Mouse (Mus musculus) limb, embryonic 13.5 days (tissue): ENCODE data around the gene Timmdc1. TPM values are rescaled to one million over a fixed set of nuclear protein-coding genes. Genes with fewer than 3 reads are reported as not detected.

Source experiments
- ATAC-seq: fragments of 200-750 bp; cut with Nextera tagmentation; 2 replicates; pipeline ENCODE4 v1.8.0; 2017; ENCODE audit warnings: low read depth, moderate number of reproducible peaks, moderate TSS enrichment; ENCODE audit not compliant: low FRiP score
- H3K27ac ChIP-seq: fragments of 300-500 bp; sonication (generic); 2 replicates; pipeline ENCODE4 v1.5.1; 2015; ENCODE audit warnings: inconsistent platforms, mild to moderate bottlenecking, moderate library complexity
- H3K27me3 ChIP-seq: fragments of 300-500 bp; sonication (generic); 2 replicates; pipeline ENCODE4 v1.6.1; 2015; ENCODE audit warnings: mild to moderate bottlenecking, inconsistent platforms
- H3K36me3 ChIP-seq: fragments of 300-500 bp; sonication (generic); 2 replicates; pipeline ENCODE4 v1.6.1; 2015; ENCODE audit warnings: inconsistent platforms, mild to moderate bottlenecking, moderate library complexity
- H3K4me1 ChIP-seq: fragments of 300-500 bp; sonication (generic); 2 replicates; pipeline ENCODE4 v1.6.1; 2015; ENCODE audit warnings: inconsistent platforms
- H3K4me2 ChIP-seq: fragments of 300-500 bp; sonication (generic); replicated peaks from 2 replicates; pipeline ENCODE4 v1.6.1; 2015; ENCODE audit warnings: inconsistent platforms, mild to moderate bottlenecking, moderate library complexity
- H3K4me3 ChIP-seq: fragments of 300-500 bp; sonication (generic); 2 replicates; pipeline ENCODE4 v1.5.1; 2015; ENCODE audit warnings: moderate library complexity, mild to moderate bottlenecking, inconsistent platforms
- H3K9ac ChIP-seq: fragments of 300-500 bp; sonication (generic); 2 replicates; pipeline ENCODE4 v1.6.1; 2015; ENCODE audit warnings: mild to moderate bottlenecking, inconsistent platforms
- H3K9me3 ChIP-seq: fragments of 300-500 bp; sonication (generic); 2 replicates; pipeline ENCODE4 v1.6.1; 2016; ENCODE audit warnings: inconsistent platforms
- WGBS: fragments of 180-500 bp; shearing (Covaris S2); methylation state at CpG from one replicate; pipeline ENCODE4 v1.1.7; 2015; 5-methylcytosine and 5-hydroxymethylcytosine counted together
- polyA plus RNA-seq: library from polyadenylated mRNA; unstranded; fragments of >200 nt; fragmentation: Nextera tagmentation; extraction: Ambion mirVana; gene quantifications from 2 replicates; pipeline ENCODE4 v1.2.1, GENCODE M21; 2015

Timmdc1 gene
- 28.4 and 30.8 TPM in 2 replicates for polyA plus RNA-seq

GRCm38 (mm10) chr16:38522129-38523084, at the start of gene Timmdc1:
Timmdc1 (minus strand) TSS chr16:38522663.
- peaks cover 11% of the 10 kb centered on the region for H3K4me1 ChIP-seq
- H3K27ac ChIP-seq = peak within 1 kb of the TSS; percentile 92
- peaks cover 45% of the 10 kb centered on the region for H3K36me3 ChIP-seq
- ATAC-seq = peak; percentile 97
- WGBS = under 1% methylated on average over 72 of the region's 73 CpGs
- no peaks in the 10 kb centered on the region for H3K27me3 ChIP-seq
- no peaks in the 10 kb centered on the region for H3K9me3 ChIP-seq
- H3K4me2 ChIP-seq = peak within 1 kb of the TSS; percentile 68
- peak within 1 kb of the TSS; percentile 95 for H3K9ac ChIP-seq
- H3K4me3 ChIP-seq = peak within 1 kb of the TSS; percentile 95

DNA sequence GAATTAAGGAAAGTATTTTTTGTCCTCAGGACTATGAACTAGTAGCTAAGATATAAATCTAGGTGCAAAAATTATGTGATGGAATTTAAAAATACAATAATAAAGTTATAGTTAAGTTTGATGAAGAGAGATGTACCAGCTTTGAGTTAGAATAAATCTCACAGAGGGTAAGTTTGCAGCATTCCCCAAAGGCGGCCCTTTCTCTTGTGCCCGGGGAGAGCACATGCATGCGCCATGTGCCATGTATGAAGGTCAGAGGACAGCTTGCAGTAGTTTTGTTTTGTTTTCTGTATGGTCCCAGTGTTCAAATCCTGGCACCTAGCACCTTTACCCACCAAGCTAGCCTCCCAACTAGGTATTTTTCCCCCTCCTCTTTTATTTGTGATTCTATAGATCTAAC, 49.0 kb upstream of the Timmdc1 start:
- no peaks in the 10 kb centered on the region for H3K9me3 ChIP-seq
- H3K27ac ChIP-seq = no peak overlapping the region
- ATAC-seq = no peak
- H3K4me3 ChIP-seq = no peak overlapping the region
- no peaks in the 10 kb centered on the region for H3K27me3 ChIP-seq
- WGBS = 93% methylated on average over 3 of the region's 3 CpGs
- H3K36me3 ChIP-seq = peaks cover 82% of the 10 kb centered on the region
- H3K4me2 ChIP-seq = no peak overlapping the region
- H3K4me1 ChIP-seq = no peaks in the 10 kb centered on the region
- no peak overlapping the region for H3K9ac ChIP-seq

DNA sequence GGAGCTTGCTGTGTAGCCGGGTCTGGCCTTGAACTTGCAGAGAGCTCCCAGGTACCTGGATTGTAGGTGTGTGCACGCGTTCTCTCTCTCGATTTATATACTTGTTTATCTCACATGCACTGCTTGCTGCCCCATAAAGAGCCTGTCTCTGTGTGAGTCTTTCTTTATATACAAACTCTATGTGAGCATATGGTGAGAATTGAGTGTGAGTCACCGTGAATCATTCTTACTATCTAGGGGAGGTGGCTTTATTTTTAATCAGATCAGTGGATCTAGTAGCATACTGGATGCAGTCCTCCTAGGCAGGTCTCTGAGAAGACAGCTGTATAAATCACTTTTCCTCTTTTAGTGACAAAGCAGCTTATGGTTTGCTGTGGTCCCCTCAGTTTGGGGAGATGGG, 45.7 kb upstream of the Timmdc1 start:
- ATAC-seq = no peak
- no peak overlapping the region for H3K27ac ChIP-seq
- 93% methylated on average over 5 of the region's 5 CpGs for WGBS
- no peaks in the 10 kb centered on the region for H3K9me3 ChIP-seq
- H3K4me2 ChIP-seq = no peak overlapping the region
- H3K4me1 ChIP-seq = peaks cover 15% of the 10 kb centered on the region
- H3K4me3 ChIP-seq = no peak overlapping the region
- peaks cover 81% of the 10 kb centered on the region for H3K36me3 ChIP-seq
- no peak overlapping the region for H3K9ac ChIP-seq
- no peaks in the 10 kb centered on the region for H3K27me3 ChIP-seq

DNA sequence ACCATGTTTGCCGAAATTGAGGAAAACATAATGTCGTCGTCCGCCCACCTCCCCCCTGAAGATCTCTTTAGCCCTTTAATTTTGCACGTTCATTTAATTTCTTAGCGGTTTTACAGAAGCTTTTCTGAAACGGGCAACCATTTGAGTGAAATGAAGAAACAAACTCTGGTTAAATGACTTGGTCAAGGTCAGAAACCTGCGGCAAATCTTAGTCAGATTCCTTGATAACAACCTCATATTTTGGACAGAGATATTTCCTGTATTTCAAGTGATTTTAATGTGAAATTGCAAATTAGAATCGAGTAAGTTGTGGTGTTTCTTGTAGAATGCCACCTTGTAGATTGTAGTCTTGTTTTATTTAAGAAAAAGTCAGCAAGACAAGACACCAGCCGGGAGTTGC, 41.1 kb upstream of the Timmdc1 start:
- H3K4me2 ChIP-seq = peak overlapping the region; percentile 68
- no peaks in the 10 kb centered on the region for H3K9me3 ChIP-seq
- 31% methylated on average over 10 of the region's 10 CpGs for WGBS
- H3K36me3 ChIP-seq = peaks cover 36% of the 10 kb centered on the region
- peak overlapping the region; percentile 93 for H3K4me3 ChIP-seq
- peak overlapping the region; percentile 97 for H3K9ac ChIP-seq
- peaks cover 8% of the 10 kb centered on the region; the same call in 1 of the 2 replicates for H3K27me3 ChIP-seq
- ATAC-seq = no peak
- peaks cover 15% of the 10 kb centered on the region for H3K4me1 ChIP-seq
- H3K27ac ChIP-seq = peak overlapping the region; percentile 79; the same call in 1 of the 2 replicates

DNA sequence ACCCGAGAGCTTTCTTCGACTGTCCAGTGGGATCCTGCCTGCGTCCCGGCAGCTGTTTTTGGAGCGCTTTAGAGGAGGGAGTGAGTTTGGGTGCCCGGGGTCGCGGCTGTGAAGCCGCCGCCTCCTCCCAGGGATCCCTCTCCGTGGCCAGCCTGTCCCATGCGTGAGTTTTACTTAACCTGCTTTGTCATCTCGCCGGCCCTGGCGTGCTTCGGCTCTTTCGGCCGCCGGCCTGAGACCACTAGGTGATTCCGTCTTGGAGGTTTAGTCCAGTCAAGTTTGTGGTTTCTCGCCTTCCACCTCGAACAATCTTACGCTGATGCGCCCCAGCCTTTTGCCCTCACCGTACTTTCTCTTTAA, 40.5 kb upstream of the Timmdc1 start:
- H3K4me1 ChIP-seq = peaks cover 15% of the 10 kb centered on the region
- H3K9ac ChIP-seq = peak overlapping the region; percentile 97
- H3K4me3 ChIP-seq = peak overlapping the region; percentile 93
- peaks cover 9% of the 10 kb centered on the region; the same call in 1 of the 2 replicates for H3K27me3 ChIP-seq
- H3K27ac ChIP-seq = peak overlapping the region; percentile 79
- 0% methylated on average over 25 of the region's 25 CpGs for WGBS
- H3K36me3 ChIP-seq = peaks cover 31% of the 10 kb centered on the region
- H3K4me2 ChIP-seq = peak overlapping the region; percentile 68
- H3K9me3 ChIP-seq = no peaks in the 10 kb centered on the region
- ATAC-seq = peak; percentile 43

DNA sequence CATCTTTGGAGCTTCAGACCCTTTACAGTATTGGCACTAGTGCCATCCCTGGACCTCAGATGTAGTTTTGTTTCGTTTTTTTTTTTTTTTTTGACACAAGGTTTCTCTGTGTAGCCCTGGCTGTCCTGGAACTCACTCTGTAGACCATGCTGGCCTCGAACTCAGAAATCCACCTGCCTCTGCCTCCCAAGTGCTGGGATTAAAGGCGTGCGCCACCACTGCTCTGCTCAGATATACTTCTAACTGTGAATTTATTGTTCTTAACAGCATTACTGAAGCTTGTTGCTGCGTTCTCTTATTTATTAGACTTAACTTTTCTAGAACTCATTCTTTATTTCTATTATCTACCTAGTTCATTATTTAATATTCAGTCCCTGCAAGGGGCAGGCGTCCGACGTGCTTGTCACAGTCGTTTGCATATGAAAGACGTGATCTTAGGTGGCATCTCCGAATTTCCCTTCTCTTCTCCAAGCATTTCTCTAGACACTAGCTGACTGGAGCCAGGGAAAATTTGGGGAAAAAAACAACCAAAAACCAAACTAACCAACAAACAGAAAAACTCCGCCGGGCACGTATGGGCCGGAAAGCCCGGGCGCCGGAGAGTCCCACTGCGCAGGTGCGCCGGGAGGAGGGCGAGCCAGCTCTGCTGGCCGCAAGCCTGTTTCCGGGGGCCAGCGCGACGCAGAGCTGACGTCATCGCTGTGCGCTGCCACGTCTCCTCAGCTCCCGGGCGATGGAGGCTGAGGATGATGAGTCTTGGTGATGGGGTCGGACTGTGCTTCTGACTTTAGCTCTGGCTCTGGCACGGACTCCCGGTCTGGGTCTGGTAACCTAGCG, 39.9 kb upstream of the Timmdc1 start:
- H3K4me3 ChIP-seq = peak overlapping the region; percentile 93
- peak overlapping the region; percentile 79 for H3K27ac ChIP-seq
- peak overlapping the region; percentile 97 for H3K9ac ChIP-seq
- peaks cover 27% of the 10 kb centered on the region for H3K36me3 ChIP-seq
- peaks cover 9% of the 10 kb centered on the region; the same call in 1 of the 2 replicates for H3K27me3 ChIP-seq
- H3K4me2 ChIP-seq = peak overlapping the region; percentile 68
- peak; percentile 94 for ATAC-seq
- 7% methylated on average over 37 of the region's 37 CpGs for WGBS
- H3K9me3 ChIP-seq = no peaks in the 10 kb centered on the region
- H3K4me1 ChIP-seq = peaks cover 15% of the 10 kb centered on the region

- Histone ChIP-seq H3K27ac (no peak within 1 kb of the TSS), H3K4me2 (no peak within 1 kb of the TSS), H3K9me3 (no peaks in the 10 kb centered on the region), H3K27me3 (peaks cover 40% of the 10 kb centered on the region), H3K4me1 (no peaks in the 10 kb centered on the region), H3K4me3 (no peak within 1 kb of the TSS), H3K9ac (no peak within 1 kb of the TSS), H3K36me3 (no peaks in the 10 kb centered on the region)
- WGBS = 76% methylated on average over 3 of the region's 3 CpGs
- no peak for ATAC-seq
Observed at GRCm38 (mm10) chr16:38558221-38558748, 35.8 kb upstream of the Timmdc1 start, which contains the start of gene Tmem39a. Tmem39a (plus strand) TSS chr16:38558698.

DNA sequence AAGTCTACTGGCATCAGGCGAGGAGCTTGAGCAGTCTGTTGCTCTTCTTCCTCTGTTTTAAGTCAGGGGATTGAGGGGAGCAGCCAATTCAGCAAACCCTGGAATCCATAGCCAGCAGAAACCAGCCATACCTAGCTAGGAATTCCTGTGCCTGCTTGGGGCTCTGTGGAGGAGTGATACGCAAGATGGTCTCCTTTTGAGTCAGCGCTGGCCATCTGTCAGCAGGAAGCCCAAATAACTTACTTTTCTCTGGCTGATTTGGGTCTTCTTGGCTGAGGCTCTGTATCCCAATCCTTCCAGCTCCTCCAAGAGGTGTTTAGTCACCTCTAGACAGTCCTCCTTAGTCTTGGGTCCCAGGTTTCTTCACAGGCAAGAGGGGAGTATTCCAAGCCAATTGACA, 33.5 kb upstream of the Timmdc1 start:
- H3K9ac ChIP-seq = no peak overlapping the region
- no peak overlapping the region for H3K4me2 ChIP-seq
- no peak overlapping the region for H3K27ac ChIP-seq
- H3K36me3 ChIP-seq = no peaks in the 10 kb centered on the region
- no peak for ATAC-seq
- H3K4me3 ChIP-seq = no peak overlapping the region
- 74% methylated on average over 3 of the region's 3 CpGs for WGBS
- no peaks in the 10 kb centered on the region for H3K9me3 ChIP-seq
- H3K4me1 ChIP-seq = no peaks in the 10 kb centered on the region
- peaks cover 56% of the 10 kb centered on the region for H3K27me3 ChIP-seq

- Histone ChIP-seq H3K4me3 (peak within 1 kb of the TSS; percentile 89), H3K9ac (peak within 1 kb of the TSS; percentile 94), H3K4me2 (peak within 1 kb of the TSS; percentile 76), H3K36me3 (peaks cover 31% of the 10 kb centered on the region), H3K4me1 (peaks cover 15% of the 10 kb centered on the region), H3K9me3 (no peaks in the 10 kb centered on the region), H3K27me3 (peaks cover 26% of the 10 kb centered on the region), H3K27ac (0 out of 2 replicates have a peak within 1 kb of the TSS, but pooled peaks have one; percentile 22)
- ATAC-seq = peak; percentile 95
- WGBS = 2% methylated on average over 54 of the region's 54 CpGs
Observed at GRCm38 (mm10) chr16:38549479-38550396, 27.3 kb upstream of the Timmdc1 start, which contains the start of gene Poglut1. Poglut1 (minus strand) TSS chr16:38550258.

DNA sequence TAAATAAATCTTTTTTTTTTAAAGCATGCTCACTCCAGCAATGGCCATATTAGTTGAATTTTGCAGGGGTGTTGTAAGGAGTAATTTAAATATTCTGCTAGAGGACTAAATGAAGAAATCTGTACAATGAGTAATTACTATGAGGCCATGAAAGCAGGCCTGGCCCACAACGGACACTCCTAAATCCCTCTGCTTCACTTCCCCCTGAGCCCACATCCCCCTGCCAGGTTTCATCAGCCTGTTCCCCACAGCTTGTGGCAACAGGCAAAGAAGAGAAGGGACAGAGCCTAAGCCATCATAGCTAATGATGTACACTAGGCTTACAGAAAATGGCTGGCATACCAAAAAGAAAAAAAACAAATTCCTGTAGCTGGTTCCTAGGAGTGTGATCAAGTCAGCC, 25.5 kb upstream of the Timmdc1 start:
- no peak overlapping the region for H3K9ac ChIP-seq
- H3K4me3 ChIP-seq = no peak overlapping the region
- ATAC-seq = no peak
- no peaks in the 10 kb centered on the region for H3K9me3 ChIP-seq
- H3K36me3 ChIP-seq = peaks cover 47% of the 10 kb centered on the region
- H3K4me1 ChIP-seq = peaks cover 15% of the 10 kb centered on the region
- H3K27ac ChIP-seq = no peak overlapping the region
- no peak overlapping the region for H3K4me2 ChIP-seq
- 80% methylated on average over 1 of the region's 1 CpGs for WGBS
- peaks cover 14% of the 10 kb centered on the region for H3K27me3 ChIP-seq
